Mouse (Mus musculus): ENCODE results near the gene Dzip1l. TPM values are rescaled to one million over a fixed set of nuclear protein-coding genes. Genes with fewer than 3 reads are reported as not detected.

The Dzip1l gene
- total and polyA plus RNA-seq, 3 experiments = not detected

DNA sequence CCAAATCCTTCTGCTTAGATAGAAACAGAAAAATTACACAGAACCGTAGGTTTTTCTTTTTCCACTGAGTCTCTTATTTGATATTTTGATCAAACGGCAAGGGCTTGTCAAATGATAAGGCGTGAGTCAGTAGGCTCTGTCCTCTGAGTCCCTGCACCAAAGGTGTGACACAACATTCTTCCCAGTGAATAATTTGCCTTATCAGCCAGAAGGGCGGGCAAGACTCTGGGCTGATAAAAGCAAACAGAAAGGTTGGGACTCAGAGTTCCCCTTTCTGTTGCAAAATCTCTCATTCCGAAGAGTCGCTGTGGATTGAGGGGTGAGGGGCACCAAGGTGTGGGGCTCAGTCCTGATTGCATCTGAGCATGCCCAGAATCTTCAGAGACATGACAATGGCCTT is 72.9 kb downstream of the Dzip1l start:
- Histone ChIP-seq H3K4me3 (ENCODE audit: control insufficient read depth in 1 of 2, insufficient read depth in 1 of 2, low read depth in 2 of 2, low read length in 2 of 2) (no peak overlapping the region), H3K79me2 (ENCODE audit: control insufficient read depth, insufficient read depth, low read length, poor library complexity) (no peaks in the 10 kb centered on the region), H3K9ac (ENCODE audit: control insufficient read depth, low read depth, low read length, poor library complexity, severe bottlenecking) (no peak overlapping the region), H3K27ac (ENCODE audit: control insufficient read depth, low read depth, low read length) (no peak overlapping the region), H3K27me3 (ENCODE audit: control insufficient read depth in 1 of 2, insufficient read depth in 2 of 2, low read length in 2 of 2) (no peaks in the 10 kb centered on the region), H3K4me1 (ENCODE audit: control insufficient read depth in 1 of 2, insufficient read depth in 2 of 2, low read length in 2 of 2) (peaks cover 3 to 14% of the 10 kb centered on the region in 2 experiments), H3K9me3 (replicated peaks; ENCODE audit: insufficient read depth, low read length) (no peaks in the 10 kb centered on the region), H3K36me3 (ENCODE audit: control insufficient read depth in 1 of 2, insufficient read depth in 2 of 2, low read length in 2 of 2) (peaks cover 0 to 11% of the 10 kb centered on the region in 2 experiments; a peak in 2 of 4 replicates)
- TF ChIP-seq ETS1 (IDR thresholded peaks at IDR 0.05; ENCODE audit: low read depth, low read length) (0 out of 2 replicates have a peak, but pooled peaks have one; percentile 38), CHD1 (IDR thresholded peaks at IDR 0.05; ENCODE audit: low read depth, low read length) (no peak), GATA1 (IDR thresholded peaks at IDR 0.05; ENCODE audit: low read depth, low read length) (peak; percentile 75), EP300 (IDR thresholded peaks at IDR 0.05; ENCODE audit: low read depth in 1 of 2, low read length in 2 of 2) (peak; percentile 35 to 51; a peak in 2 of 4 replicates), TCF12 (IDR thresholded peaks at IDR 0.05; ENCODE audit: low read depth, low read length) (0 out of 2 replicates have a peak, but pooled peaks have one; percentile 15)
- peak; percentile 19 for DNase-seq (ENCODE audit: low read depth, low spot score)

DNA sequence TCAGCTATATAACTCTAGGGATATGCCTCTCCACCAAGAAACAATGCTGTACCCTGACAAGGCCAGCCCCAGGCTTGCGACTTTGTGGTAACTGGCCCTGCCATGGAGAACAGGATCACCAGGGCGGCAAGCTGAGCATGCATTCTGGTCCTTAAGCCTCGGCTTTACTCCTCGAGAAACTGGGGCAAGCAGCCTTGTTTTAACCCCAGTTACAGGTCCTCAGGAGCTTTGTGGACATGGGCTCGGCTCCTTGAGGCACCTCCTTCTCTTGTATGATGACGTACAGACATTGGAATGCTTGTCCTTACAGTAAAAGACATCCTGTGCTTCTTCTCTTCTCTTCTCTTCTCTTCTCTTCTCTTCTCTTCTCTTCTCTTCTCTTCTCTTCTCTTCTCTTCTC is 74.4 kb downstream of the Dzip1l start:
- no peak for DNase-seq (ENCODE audit: low read depth, low spot score)
- no peaks in the 10 kb centered on the region for H3K27me3 ChIP-seq (ENCODE audit: control insufficient read depth in 1 of 2, insufficient read depth in 2 of 2, low read length in 2 of 2)
- no peak overlapping the region for H3K27ac ChIP-seq (ENCODE audit: control insufficient read depth, low read depth, low read length)
- peaks cover 3 to 14% of the 10 kb centered on the region in 2 experiments for H3K4me1 ChIP-seq (ENCODE audit: control insufficient read depth in 1 of 2, insufficient read depth in 2 of 2, low read length in 2 of 2)
- H3K9me3 ChIP-seq (replicated peaks; ENCODE audit: insufficient read depth, low read length) = no peaks in the 10 kb centered on the region
- H3K9ac ChIP-seq (ENCODE audit: control insufficient read depth, low read depth, low read length, poor library complexity, severe bottlenecking) = no peak overlapping the region
- no peak overlapping the region for H3K4me3 ChIP-seq (ENCODE audit: control insufficient read depth in 1 of 2, insufficient read depth in 1 of 2, low read depth in 2 of 2, low read length in 2 of 2)
- no peaks in the 10 kb centered on the region for H3K79me2 ChIP-seq (ENCODE audit: control insufficient read depth, insufficient read depth, low read length, poor library complexity)
- peaks cover 0 to 11% of the 10 kb centered on the region in 2 experiments; a peak in 2 of 4 replicates for H3K36me3 ChIP-seq (ENCODE audit: control insufficient read depth in 1 of 2, insufficient read depth in 2 of 2, low read length in 2 of 2)
- TF ChIP-seq KAT2A (conservative IDR thresholded peaks at IDR 0.05; ENCODE audit: low read depth, low read length) (no peak), POLR2A (IDR thresholded peaks at IDR 0.05; ENCODE audit: control insufficient read depth in 1 of 2, insufficient read depth in 1 of 2, low read depth in 1 of 2, low read length in 2 of 2, poor library complexity in 1 of 2) (no peak), SIN3A (IDR thresholded peaks at IDR 0.05; ENCODE audit: low read length) (no peak), MAFK (IDR thresholded peaks at IDR 0.05; ENCODE audit: borderline replicate concordance, low read depth, low read length) (no peak), TCF12 (IDR thresholded peaks at IDR 0.05; ENCODE audit: low read depth, low read length) (no peak), MXI1 (IDR thresholded peaks at IDR 0.05; ENCODE audit: low read depth, low read length) (no peak), CTCF (IDR thresholded peaks at IDR 0.05 in 2 of 3, conservative IDR thresholded peaks at IDR 0.05 in 1 of 3; ENCODE audit: control insufficient read depth in 1 of 3, insufficient read depth in 1 of 3, low read depth in 2 of 3, low read length in 3 of 3, poor library complexity in 1 of 3, severe bottlenecking in 1 of 3) (no peak), RAD21 (IDR thresholded peaks at IDR 0.05; ENCODE audit: low read depth, low read length) (no peak), ZMIZ1 (IDR thresholded peaks at IDR 0.05; ENCODE audit: low read depth, low read length) (no peak), CHD2 (IDR thresholded peaks at IDR 0.05; ENCODE audit: low read length) (no peak), MYB (IDR thresholded peaks at IDR 0.05; ENCODE audit: low read depth, low read length) (no peak), ZNF384 (IDR thresholded peaks at IDR 0.05; ENCODE audit: low read depth, low read length) (no peak), ELF1 (IDR thresholded peaks at IDR 0.05; ENCODE audit: low read depth, low read length) (no peak), POLR2AphosphoS5 (IDR thresholded peaks at IDR 0.05; ENCODE audit: borderline replicate concordance, low read depth, low read length) (no peak), NELFE (IDR thresholded peaks at IDR 0.05; ENCODE audit: low read depth, low read length) (no peak), EP300 (IDR thresholded peaks at IDR 0.05; ENCODE audit: low read depth in 1 of 2, low read length in 2 of 2) (no peak), SMC3 (IDR thresholded peaks at IDR 0.05; ENCODE audit: low read depth, low read length) (no peak), MAZ (IDR thresholded peaks at IDR 0.05; ENCODE audit: low read depth, low read length) (no peak), MYC (IDR thresholded peaks at IDR 0.05; ENCODE audit: low read depth, low read length) (no peak)

Data from MEL (cell line).